Mouse (Mus musculus) heart, embryonic 16.5 days (tissue): ENCODE measurements around the gene Ltbr. TPM values are rescaled to one million over a fixed set of nuclear protein-coding genes. Genes with fewer than 3 reads are reported as not detected.

ENCODE experiments used
- ATAC-seq: fragments of 200-750 bp; cut with Nextera tagmentation; replicated peaks from 2 replicates; pipeline ENCODE4 v1.8.0; 2017; ENCODE audit warnings: moderate number of reproducible peaks; ENCODE audit not compliant: insufficient read depth, low FRiP score; ENCODE audit errors: extremely low read depth
- H3K27ac ChIP-seq: fragments of 300-500 bp; sonication (generic); 2 replicates; pipeline ENCODE4 v1.5.1; 2014; ENCODE audit warnings: mild to moderate bottlenecking, low read length, control low read depth, moderate library complexity
- H3K27me3 ChIP-seq: fragments of 300-500 bp; sonication (generic); 2 replicates; pipeline ENCODE4 v1.6.1; 2014; ENCODE audit warnings: low read length, mixed read lengths; ENCODE audit not compliant: control insufficient read depth, insufficient read depth
- H3K36me3 ChIP-seq: fragments of 300-500 bp; sonication (generic); 2 replicates; pipeline ENCODE4 v1.6.1; 2014; ENCODE audit not compliant: control insufficient read depth, insufficient read depth
- H3K4me1 ChIP-seq: fragments of 300-500 bp; sonication (generic); 2 replicates; pipeline ENCODE4 v1.6.1; 2014; ENCODE audit warnings: low read length, mixed read lengths; ENCODE audit not compliant: control insufficient read depth, insufficient read depth
- H3K4me2 ChIP-seq: fragments of 300-500 bp; sonication (generic); 2 replicates; pipeline ENCODE4 v1.6.1; 2014; ENCODE audit warnings: low read depth, mild to moderate bottlenecking, control low read depth, low read length
- H3K4me3 ChIP-seq: fragments of 300-500 bp; sonication (generic); 2 replicates; pipeline ENCODE4 v1.5.1; 2014; ENCODE audit warnings: mild to moderate bottlenecking, control low read depth, low read length
- H3K9ac ChIP-seq: fragments of 300-500 bp; sonication (generic); 2 replicates; pipeline ENCODE4 v1.6.1; 2014; ENCODE audit warnings: low read length, control low read depth
- H3K9me3 ChIP-seq: fragments of 300-500 bp; sonication (generic); replicated peaks from 2 replicates; pipeline ENCODE4 v1.6.1; 2016; ENCODE audit warnings: low read length; ENCODE audit not compliant: control insufficient read depth
- WGBS: fragments of 180-500 bp; shearing (Covaris S2); extraction: QIAGEN DNeasy Blood & Tissue Kit; methylation state at CpG from one replicate; pipeline ENCODE4 v1.1.7; 2014; 5-methylcytosine and 5-hydroxymethylcytosine counted together
- polyA plus RNA-seq: library from polyadenylated mRNA; unstranded; fragments of >200 nt; fragmentation: Nextera tagmentation; extraction: Ambion mirVana; gene quantifications from 2 replicates; pipeline ENCODE4 v1.2.1, GENCODE M21; 2015

Gene Ltbr
- polyA plus RNA-seq, 1 experiment from 2014 or later = 43.0 TPM

DNA sequence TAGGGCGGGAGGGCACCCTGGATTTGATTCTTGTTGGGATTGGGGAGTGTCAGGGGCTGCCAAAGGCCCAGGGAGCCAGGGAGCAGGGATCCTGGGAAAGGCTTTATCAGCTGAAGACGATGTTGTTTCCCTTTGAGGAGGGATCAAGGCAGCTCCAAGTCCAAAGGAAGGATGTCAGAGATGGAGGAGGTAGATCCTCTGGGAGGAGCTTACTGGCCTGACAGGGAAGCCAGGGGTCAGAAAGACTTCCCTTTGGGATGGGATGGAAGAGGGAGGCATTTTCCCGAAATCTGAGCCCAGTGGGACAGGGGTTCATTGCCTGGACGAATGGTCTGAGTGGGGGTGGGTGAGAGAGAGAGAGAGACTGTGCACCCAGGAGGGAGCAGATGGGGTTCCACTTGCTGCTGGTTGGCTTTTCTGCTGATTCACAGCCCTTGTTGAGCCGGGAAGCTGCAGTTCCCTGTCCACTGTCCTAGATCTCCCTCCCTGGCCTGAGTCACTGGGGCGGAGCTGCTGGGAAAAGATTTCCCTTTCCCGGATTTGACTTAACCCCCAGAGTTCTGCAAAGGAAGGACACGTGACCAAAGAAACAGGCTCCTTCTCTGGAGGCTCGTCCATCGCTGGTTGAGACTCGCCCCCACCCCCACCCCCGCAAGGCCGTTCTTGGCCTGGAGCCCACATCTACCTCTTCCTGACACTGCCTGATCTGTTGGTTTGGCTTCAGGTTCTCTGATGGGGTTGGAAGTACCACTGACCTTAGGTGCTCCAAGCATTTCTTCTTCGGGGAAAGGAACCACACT, 40.9 kb upstream of the Ltbr start:
- ATAC-seq = peak; percentile 50
- Histone ChIP-seq H3K27ac (peak overlapping the region; percentile 44), H3K27me3 (no peaks in the 10 kb centered on the region), H3K4me3 (peak overlapping the region; percentile 11; the same call in 1 of the 2 replicates), H3K36me3 (peaks cover 13% of the 10 kb centered on the region), H3K9ac (0 out of 2 replicates have a peak overlapping the region, but pooled peaks have one; percentile 5), H3K4me1 (peaks cover 46% of the 10 kb centered on the region), H3K4me2 (peak overlapping the region; percentile 30), H3K9me3 (no peaks in the 10 kb centered on the region)
- 12% methylated on average over 14 of the region's 14 CpGs for WGBS

DNA sequence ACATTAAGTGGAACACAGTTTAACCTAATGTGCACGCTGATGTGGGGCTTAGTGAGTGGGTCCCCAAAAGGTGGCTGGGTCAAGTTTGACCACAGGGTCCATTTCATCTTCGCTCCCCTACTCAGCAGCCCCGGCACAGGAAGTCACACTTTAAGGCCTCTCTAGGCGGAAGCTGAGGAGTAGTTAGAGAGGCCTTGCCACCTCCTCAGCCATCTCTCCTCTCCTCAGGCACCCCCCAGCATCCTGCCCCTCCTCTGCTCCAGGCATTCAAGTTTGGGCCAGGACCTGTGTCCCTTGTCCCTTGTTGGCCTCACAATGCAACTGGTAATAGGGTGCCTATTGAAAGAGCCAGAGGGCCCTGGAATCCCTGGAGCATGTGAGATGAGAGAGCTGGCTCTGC, 40.0 kb upstream of the Ltbr start:
- peak overlapping the region; percentile 44 for H3K27ac ChIP-seq
- H3K4me1 ChIP-seq = peaks cover 50% of the 10 kb centered on the region
- H3K36me3 ChIP-seq = peaks cover 13% of the 10 kb centered on the region
- H3K9ac ChIP-seq = no peak overlapping the region
- H3K9me3 ChIP-seq = no peaks in the 10 kb centered on the region
- H3K4me3 ChIP-seq = no peak overlapping the region
- 51% methylated on average over 4 of the region's 4 CpGs for WGBS
- ATAC-seq = no peak
- no peaks in the 10 kb centered on the region for H3K27me3 ChIP-seq
- peak overlapping the region; percentile 30 for H3K4me2 ChIP-seq

DNA sequence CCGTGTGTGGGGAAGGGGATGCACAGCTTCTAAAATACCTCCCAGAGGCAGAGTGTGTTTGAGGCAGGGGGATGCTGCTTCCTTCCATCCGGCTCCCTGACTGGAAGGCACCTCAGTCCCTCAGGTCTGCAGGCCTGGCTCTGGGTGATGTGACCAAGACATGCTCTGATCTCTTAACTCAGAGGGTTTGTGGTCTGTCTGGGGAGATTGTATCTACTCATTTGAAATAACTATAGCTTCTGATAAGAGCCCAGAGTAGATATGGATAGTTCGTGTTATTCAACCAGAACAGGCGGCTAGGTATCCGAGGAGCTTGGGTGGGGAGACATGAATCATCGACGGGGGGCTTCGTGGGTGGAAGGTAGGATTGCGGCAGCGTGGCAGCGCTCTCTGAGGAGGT, 39.5 kb upstream of the Ltbr start:
- H3K4me2 ChIP-seq = peak overlapping the region; percentile 30
- peak overlapping the region; percentile 44 for H3K27ac ChIP-seq
- no peak overlapping the region for H3K9ac ChIP-seq
- WGBS = 63% methylated on average over 11 of the region's 11 CpGs
- no peak overlapping the region for H3K4me3 ChIP-seq
- H3K36me3 ChIP-seq = peaks cover 12% of the 10 kb centered on the region
- H3K4me1 ChIP-seq = peaks cover 50% of the 10 kb centered on the region
- H3K27me3 ChIP-seq = no peaks in the 10 kb centered on the region
- ATAC-seq = no peak
- H3K9me3 ChIP-seq = no peaks in the 10 kb centered on the region

DNA sequence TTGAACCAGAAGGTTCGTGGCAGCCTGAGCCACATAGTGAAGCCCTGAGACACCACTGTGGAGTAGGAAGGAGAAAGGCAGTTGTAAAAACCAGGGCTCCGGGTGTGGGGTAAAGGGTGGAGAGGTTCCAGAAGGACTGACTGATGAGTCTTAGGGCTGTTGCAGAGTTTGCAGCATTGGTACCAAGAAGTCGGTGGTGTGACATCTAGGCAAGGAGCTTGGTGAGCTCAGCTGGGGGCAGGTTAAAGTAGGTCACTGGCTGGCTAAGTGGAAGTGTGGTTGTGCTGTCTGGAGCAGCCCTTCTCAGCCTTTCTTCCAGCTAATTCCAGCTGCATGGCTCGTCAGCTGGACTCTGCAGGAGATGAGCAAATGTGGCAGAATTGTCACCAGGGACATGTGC, 39.1 kb upstream of the Ltbr start:
- Histone ChIP-seq H3K4me3 (no peak overlapping the region), H3K4me1 (peaks cover 50% of the 10 kb centered on the region), H3K27ac (peak overlapping the region; percentile 34; the same call in 1 of the 2 replicates), H3K36me3 (peaks cover 8% of the 10 kb centered on the region), H3K9ac (no peak overlapping the region), H3K9me3 (no peaks in the 10 kb centered on the region), H3K4me2 (peak overlapping the region; percentile 30), H3K27me3 (no peaks in the 10 kb centered on the region)
- ATAC-seq = no peak
- WGBS = 52% methylated on average over 4 of the region's 4 CpGs

DNA sequence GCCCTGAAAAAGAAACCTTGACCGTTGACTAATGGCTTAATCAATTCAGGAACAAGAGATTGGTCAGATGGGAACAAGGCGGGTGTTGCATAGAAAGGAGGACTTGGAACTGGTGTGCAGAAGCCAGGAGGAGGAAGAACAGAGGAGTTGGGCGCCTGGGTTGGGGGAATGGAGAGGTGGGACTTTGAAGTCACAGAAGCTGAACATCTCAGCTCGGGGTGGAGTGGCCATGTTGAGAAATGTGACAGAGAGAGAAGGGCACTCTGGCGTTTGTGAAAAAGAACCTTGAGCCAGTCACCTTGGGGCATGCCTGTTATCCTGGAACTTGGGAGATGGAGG, 38.3 kb upstream of the Ltbr start:
- H3K4me3 ChIP-seq = peak overlapping the region; percentile 2; the same call in 1 of the 2 replicates
- peak overlapping the region; percentile 34 for H3K27ac ChIP-seq
- no peaks in the 10 kb centered on the region for H3K9me3 ChIP-seq
- WGBS = 64% methylated on average over 5 of the region's 5 CpGs
- 0 out of 2 replicates have a peak overlapping the region, but pooled peaks have one; percentile 17 for H3K9ac ChIP-seq
- H3K4me1 ChIP-seq = peaks cover 50% of the 10 kb centered on the region
- ATAC-seq = no peak
- H3K27me3 ChIP-seq = no peaks in the 10 kb centered on the region
- H3K4me2 ChIP-seq = peak overlapping the region; percentile 77
- no peaks in the 10 kb centered on the region; the same call in 1 of the 2 replicates for H3K36me3 ChIP-seq

DNA sequence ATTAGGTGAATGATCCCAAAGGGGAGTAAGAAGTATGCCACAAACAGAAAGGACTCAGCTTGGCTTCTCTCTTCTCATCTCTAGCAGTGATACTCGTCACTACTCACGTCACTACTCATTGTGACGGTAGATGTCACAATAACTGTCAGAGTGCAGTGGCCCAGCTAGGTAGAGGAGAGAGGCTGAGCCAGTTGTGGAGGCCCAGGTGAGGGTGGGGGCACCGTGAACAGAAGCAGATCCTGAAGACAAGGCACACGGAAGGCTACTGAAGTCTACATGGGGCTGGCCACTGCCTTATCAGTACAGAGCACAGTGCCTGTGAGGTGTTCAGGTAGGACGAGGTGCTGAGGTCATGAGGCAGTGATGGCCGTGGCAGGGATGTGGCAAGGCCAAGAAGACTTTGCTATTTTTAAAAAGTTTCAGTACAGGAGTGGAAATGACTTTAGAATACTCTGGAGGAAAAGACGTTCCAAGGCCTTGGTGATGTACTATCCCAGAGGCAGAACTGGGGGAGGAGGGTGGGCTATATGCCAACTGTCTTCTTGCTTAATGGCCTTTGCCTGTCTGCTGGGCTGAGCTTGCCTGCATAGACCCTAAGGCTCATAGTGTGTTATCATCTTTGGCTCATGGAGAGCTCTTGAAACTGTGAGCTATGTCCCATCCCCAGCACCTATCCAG, 37.8 kb upstream of the Ltbr start:
- Histone ChIP-seq H3K9me3 (no peaks in the 10 kb centered on the region), H3K4me2 (peak overlapping the region; percentile 77), H3K27me3 (no peaks in the 10 kb centered on the region), H3K27ac (peak overlapping the region; percentile 34), H3K36me3 (no peaks in the 10 kb centered on the region), H3K4me3 (peak overlapping the region; percentile 2; the same call in 1 of the 2 replicates), H3K4me1 (peaks cover 50% of the 10 kb centered on the region), H3K9ac (0 out of 2 replicates have a peak overlapping the region, but pooled peaks have one; percentile 4)
- no peak for ATAC-seq
- 48% methylated on average over 8 of the region's 8 CpGs for WGBS

DNA sequence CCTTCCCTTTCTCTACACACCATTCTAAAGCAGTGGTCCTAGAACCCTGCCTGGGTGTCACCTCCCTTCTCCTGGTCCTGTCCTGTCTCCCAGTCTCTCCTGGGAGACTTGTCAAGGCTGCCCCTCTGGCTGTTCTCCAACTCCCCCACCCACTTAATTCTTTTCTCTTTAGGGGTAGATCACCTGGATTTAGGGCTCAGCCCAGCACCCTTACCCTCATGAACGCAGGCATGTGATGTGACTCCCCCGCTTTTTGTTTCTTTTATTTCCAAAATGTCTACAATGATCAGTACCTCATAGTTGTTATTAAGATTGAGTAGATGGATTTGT, 37.3 kb upstream of the Ltbr start:
- H3K9ac ChIP-seq = peak overlapping the region; percentile 87
- no peaks in the 10 kb centered on the region for H3K27me3 ChIP-seq
- peak overlapping the region; percentile 77 for H3K4me2 ChIP-seq
- 77% methylated on average over 2 of the region's 2 CpGs for WGBS
- H3K36me3 ChIP-seq = no peaks in the 10 kb centered on the region
- peak overlapping the region; percentile 4; the same call in 1 of the 2 replicates for H3K27ac ChIP-seq
- ATAC-seq = no peak
- no peaks in the 10 kb centered on the region for H3K9me3 ChIP-seq
- H3K4me1 ChIP-seq = peaks cover 45% of the 10 kb centered on the region
- peak overlapping the region; percentile 74 for H3K4me3 ChIP-seq

DNA sequence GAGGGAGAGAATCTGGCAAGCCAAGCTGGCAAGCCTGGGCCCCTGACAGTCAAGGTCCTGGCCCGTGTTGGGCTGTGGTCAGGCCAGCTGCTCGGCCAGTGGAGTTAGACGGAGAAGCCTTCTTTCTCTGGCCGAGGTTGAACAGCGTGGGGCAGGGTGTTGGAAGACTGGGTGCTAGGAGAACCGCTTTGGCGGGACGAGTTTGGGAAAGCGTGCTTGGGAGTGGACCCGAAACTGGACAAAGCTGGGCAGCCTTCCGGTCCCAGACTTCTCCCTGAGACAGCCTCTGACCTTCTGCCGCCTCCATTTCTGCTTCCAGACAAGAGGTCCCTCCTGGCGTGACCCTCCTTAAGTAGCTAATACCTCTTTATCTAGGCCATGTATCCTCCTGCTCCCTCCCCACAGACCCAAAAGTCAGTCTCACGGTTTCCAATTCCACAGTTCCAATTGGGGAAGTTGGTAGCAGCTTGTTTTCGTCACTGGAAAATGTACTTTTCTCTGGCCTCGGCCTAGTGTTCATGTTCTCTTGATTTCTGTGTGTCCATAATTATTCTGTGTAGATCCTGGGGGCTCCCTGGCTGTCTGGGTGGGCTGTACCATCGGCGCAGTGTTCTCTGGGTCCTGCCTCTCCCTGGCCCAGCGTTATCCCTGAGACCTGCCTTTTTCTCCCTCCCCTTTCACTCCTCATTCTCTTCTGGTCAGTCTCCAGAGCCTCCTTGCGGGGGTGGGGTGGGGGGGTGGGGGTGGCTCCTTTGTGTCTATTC, 36.7 kb upstream of the Ltbr start:
- Histone ChIP-seq H3K27me3 (no peaks in the 10 kb centered on the region), H3K9me3 (no peaks in the 10 kb centered on the region), H3K4me3 (peak overlapping the region; percentile 74), H3K36me3 (no peaks in the 10 kb centered on the region), H3K4me1 (peaks cover 41% of the 10 kb centered on the region), H3K4me2 (peak overlapping the region; percentile 77), H3K27ac (peak overlapping the region; percentile 88), H3K9ac (peak overlapping the region; percentile 87)
- 0 out of 2 replicates have a peak, but pooled peaks have one; percentile 1 for ATAC-seq
- 14% methylated on average over 20 of the region's 20 CpGs for WGBS
